Mouse (Mus musculus): Measurements from ENCODE around the gene Nup210. TPM values are rescaled to one million over a fixed set of nuclear protein-coding genes. Genes with fewer than 3 reads are reported as not detected.
"Not testable (repeated sequence)": the region's sequence is repeated elsewhere in the genome, so short reads cannot be mapped to it uniquely, and the experiment has no call there.

Nup210 gene
- total RNA-seq, 2 experiments from 2014 or later, result 123 to 124 TPM

DNA sequence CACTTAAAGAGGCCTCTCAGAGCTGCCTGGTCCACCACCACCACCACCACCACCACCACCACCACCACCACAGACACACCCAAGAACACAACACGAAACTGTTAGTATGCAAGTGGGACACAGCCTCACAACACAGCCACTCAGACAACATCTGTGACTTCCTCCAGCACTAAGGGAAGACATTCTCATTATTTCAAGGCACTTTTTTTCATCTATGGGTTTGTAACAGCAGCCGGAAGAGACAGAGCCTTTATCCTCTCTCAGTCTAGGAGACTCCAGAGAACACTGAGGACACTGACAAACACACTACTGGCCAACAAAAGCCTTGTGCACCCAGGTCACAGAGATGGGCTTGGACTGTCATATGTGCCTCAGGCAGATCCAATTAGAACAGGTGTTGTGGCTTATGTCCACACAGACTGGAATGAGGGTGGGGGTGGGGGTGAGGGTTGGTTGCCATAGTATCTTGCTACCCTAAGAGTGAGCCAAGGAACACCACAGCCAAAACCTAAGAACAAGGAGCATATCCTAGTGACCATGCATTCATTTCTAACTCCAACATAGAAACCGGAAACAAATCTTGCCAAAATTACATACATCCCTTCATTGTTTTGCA is 8.2 kb downstream of the Nup210 start:
- ATAC-seq (ENCODE audit: poor library complexity, severe bottlenecking), result no peak

DNA sequence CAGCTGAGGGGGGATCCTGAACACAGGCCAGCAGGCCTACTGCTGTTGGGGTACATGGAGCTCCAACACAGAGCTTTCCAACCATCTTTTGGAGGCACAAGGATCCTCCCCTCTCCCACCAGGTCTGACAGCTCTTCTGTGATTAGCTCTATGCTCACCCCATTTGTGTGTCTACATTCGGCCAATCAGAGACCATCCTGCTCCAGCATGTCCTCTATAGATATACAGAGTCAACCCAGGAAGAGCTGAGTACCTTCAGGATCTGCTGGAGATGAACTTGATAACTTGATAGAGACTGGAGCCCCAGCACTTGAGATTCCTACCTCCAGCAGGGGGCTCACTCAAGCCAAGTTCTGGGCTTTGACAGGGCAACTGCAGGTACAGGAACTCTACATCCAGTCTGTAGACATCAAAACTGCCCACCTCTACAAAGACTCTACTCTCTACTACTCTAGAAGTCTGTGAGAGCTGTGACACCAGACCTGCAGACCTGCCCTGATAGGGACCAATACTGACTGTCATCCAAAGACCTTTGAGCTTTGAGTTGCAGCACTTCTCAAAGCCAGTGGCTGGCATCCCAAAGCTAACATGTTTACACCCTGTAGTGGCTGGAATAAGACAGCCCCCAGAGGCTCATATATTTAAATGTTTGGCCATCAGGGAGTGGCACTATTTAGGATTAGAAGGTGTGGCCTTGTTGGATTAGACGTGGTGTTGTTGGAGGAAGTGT is 11.1 kb downstream of the Nup210 start:
- ATAC-seq (ENCODE audit: poor library complexity, severe bottlenecking), result no peak

DNA sequence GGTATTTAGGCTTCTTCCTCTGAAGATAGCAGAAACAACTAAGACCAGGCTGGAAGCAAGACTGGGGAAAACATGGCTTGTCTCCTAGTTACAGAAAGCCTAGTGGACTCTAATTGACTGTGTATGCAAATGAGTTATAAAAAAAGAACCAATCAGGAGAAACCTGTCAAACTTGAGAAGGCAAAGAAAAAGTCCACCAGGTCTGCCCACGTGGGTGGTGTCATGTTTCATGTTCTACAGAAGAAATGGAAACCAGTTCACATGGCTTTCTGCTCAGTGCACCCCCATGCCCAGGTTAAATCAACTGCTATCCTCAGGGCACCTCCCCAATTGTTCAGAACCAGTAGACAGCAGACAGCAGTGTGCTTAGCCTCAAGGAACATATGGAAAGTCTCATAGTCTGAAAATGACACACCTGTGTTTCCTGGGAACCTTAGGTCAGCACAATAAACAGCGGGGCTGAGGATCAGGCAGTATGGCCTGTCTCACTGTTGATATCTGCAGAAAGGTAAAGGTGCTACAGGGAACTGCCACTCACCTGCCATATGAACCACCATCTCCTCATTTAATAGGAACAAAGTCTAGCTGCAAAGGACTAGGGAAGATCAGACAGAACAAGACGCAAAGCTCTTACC is 11.7 kb downstream of the Nup210 start:
- no peak for ATAC-seq (ENCODE audit: poor library complexity, severe bottlenecking)

DNA sequence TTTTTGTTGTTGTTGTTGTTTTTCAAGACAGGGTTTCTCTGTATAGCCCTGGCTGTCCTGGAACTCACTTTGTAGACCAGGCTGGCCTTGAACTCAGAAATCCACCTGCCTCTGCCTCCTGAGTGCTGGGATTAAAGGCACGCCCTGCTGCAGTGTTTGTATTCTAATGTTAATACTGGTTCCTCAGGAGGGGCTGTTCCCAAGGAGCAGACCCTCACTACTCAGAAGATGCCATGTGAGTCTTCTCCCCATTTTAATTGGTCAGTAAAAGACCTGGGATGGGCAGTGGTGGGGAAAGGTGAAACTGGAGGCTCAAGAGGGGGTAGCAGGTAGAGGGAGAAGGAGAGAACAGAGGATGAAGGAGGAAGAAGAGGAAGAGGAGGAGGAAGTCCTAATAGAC is 13.2 kb downstream of the Nup210 start:
- not testable (repeated sequence) for ATAC-seq (ENCODE audit: poor library complexity, severe bottlenecking)

DNA sequence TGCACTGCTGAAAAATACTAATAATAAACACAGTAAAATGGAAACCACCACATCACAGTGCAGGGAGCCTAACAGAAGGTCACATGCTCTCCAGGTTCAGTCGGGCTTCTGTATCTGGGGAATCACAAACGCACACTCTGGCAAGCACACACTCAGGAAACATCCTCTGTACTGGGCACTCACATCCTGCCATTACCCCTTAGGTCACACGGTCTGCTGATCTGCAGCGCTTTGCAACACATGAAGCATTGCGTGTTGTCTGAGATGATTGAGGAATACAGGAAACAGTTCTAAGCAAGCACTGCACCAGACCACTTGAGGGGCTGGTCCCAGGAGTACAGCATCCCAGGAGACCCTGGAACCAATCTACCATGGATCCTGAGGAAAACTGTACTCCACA is 16.0 kb downstream of the Nup210 start:
- ATAC-seq (ENCODE audit: poor library complexity, severe bottlenecking), result peak; percentile 91

DNA sequence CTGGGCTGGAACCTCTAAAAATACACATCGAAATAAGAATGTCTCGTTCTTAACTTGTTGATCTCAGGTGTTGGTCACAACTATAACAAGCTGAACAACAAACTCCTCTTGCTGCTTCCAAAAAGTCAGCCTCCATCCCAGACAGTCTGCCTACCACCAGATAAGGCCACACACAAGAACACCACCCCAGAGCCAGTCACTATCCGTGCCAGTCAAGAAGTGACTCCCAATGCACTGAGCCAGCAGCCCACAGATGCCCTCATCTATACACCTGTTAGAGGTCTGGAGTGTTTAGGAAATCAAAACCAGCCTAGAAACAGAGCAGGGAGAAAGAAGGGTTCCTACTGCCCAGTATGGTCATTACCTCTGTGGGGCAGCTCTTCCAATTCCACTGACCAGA is 18.8 kb downstream of the Nup210 start:
- ATAC-seq (ENCODE audit: poor library complexity, severe bottlenecking), result no peak

DNA sequence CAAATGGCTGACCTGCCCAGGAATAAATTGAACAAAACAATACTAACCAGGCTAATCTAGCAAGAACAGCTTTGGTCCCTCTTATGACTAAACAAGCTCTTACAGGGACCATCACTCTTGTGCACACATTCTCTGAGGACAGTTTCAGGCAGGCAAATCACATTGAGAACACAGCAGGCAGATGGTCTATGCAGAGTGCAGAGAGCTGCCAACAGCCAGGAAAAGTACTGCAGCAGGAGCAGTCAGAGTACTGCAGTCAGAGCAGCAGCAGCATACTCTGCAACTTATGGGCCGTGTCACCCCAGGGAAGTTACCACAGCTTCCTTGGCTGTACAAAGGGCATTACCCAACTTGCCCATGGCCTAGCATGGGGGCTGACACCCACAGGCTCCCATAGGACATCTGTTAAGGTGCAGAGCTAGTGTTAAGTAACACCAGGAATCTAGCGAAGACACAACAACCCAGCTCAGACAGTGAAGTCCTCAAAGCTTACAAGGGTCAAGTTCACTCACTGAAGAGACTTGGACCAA is 21.5 kb downstream of the Nup210 start:
- peak; percentile 79 for ATAC-seq (ENCODE audit: poor library complexity, severe bottlenecking)

DNA sequence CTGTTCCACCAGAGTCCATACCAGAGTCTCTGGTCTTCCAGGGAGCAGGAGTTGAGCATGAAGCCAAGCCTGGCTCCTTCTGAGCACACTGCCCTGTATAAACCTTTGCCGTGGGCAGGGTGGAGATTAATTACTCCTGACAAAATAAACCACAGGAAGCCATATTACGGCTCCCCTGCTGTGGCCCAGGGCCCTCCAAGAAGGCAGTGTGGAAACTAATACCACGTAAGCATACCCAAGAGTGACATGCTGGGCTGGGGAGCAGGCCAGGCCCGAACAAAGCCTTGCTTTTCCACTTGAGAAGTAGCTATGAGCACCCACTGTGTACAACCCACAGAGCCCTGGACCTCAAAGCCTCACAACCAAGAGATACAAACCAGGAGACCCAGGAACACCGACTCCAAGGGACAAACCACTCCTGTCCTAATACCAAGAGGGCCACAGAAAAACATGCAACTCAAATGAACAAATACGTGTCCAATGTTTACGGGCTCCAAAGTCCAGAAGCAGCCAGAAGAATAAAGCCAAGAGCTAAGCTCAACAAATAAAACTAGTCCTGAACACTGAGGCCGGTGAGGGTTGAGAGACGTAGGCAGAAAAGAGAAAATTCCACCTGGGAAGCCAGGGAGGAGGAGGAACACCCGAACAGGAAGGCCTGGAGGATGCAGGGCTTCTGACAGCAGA is 24.3 kb downstream of the Nup210 start:
- ATAC-seq (ENCODE audit: poor library complexity, severe bottlenecking), result peak; percentile 20; the same call in 1 of the 2 replicates

DNA sequence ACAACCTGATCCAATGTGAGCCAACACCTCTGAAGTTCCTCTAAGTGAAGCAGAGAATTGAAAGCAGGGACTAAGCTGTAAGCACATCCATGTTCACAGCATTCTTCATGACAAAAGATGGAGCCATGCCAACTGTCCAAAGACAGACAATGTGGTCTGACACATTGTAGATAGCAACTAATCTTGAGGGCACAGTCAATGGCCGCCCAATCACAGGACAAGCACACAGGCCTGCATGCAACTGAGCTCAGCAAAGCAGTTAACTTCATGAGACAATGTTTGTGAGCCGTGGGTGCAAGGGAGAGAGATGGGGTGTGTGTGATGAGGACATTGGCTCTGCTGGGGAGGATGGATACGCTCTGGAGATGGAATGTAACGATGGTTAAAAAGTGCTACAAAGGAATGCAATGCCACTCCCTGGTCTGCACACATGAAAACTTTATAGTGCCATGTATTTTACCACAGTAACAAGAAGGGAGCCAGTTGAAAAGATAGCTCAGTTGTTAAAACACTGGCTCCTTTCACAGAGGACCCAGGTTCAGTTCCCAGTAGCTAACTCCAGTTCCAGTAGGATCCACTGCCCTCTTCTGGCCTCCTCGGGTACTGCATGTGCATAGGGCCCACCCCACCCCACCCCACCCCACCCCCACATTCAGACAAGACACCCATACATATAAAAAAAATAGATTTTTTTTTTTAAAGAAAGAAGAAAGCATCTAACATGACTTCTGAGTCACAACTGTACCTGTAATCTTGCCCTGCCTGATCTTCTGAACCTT is 31.3 kb downstream of the Nup210 start:
- peak; percentile 67 for ATAC-seq (ENCODE audit: poor library complexity, severe bottlenecking)

DNA sequence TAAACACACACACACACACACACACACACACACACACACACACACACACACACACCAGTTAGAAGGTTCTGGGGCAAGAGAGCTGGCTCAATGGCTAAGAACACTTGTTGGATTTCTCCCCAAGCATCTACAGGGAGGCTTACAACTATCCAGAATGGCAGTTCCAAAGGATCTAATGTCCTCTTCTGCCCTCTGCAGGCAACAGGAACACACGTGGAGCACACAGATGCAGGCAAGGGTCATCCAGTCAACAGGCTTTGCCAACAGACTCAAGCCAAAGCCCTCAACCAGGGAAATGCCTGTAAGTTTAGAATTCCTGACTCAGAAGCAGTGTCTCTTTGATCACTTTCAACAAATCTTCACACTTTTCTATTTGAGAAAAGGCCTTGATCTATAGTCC is 36.6 kb downstream of the Nup210 start:
- ATAC-seq (ENCODE audit: poor library complexity, severe bottlenecking), result no peak

DNA sequence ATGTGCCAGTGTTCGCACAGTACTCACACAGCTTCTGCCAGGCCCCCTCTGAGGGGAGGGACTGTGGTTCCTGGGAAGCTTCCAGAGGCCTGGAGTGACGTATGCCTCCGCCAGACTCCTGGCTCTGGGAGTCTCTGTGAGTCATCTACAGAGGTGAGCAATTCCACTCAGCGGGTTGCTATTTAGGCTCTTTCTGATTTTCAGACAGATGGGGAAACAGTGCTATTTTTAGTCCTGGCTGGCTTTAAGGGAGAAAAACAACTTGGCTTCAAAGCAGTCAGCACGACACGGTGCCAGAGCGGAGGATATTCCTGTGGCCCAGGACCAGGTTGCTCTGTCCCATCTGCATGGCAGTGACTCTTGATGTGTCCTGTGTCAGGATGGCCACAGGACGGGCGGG is 40.4 kb downstream of the Nup210 start:
- no peak for ATAC-seq (ENCODE audit: poor library complexity, severe bottlenecking)

DNA sequence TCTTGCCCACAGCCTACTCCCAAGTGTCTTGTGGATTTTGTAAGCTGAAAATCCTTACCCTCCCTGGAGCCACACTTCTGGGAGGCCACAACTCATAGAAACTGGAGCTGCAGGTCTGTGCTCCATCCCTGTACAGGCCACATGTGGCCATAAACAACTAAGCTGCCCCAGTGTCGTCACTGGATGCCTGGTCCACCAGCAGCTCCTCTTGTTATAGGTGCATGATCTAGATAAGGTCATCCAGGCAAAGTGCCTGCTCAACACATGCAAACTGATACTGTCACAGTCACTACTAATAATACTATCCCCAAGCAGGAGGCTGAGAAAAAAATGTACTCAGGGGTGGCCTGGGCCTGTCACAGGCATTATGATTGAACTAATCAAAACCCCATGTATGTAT is 48.1 kb downstream of the Nup210 start:
- no peak for ATAC-seq (ENCODE audit: poor library complexity, severe bottlenecking)

DNA sequence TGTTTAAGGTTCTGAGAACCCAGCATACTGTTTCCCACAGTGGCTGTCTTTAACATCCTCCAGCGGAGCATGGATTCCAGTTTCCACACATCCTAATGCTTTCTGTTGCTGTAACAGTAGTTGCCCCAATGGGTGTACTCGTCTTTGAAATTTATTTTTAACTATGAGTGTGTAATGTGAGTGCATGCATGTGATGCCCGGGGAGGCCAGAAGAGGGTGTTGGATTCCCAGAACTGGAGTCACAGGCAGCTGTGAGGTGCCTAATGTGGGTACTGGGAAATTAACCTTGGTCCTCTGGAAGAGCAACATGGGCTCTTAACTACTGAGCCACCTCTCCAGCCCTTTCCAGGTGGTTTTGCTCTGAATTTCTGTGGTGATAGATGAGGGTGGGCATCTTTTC is 49.6 kb downstream of the Nup210 start:
- no peak for ATAC-seq (ENCODE audit: poor library complexity, severe bottlenecking)

DNA sequence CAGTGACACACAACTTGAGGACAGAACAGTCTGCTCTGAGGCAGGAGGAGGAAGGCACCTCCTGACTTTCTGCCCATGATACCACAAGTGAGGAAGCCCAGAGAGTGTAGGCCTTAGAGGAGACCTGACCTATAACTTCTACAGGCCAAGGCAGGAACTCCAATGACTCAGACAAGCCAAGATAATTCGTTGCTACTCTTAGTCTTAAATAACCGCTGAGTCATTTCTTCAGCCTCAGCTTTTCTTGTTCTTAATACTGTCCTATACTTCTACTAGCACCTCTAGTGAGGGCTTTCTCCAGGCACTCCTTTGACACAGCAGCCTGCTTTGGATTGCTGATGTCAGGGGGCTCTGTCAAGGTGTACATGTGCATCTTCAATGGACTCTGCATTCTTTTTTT is 55.3 kb downstream of the Nup210 start:
- no peak for ATAC-seq (ENCODE audit: poor library complexity, severe bottlenecking)

DNA sequence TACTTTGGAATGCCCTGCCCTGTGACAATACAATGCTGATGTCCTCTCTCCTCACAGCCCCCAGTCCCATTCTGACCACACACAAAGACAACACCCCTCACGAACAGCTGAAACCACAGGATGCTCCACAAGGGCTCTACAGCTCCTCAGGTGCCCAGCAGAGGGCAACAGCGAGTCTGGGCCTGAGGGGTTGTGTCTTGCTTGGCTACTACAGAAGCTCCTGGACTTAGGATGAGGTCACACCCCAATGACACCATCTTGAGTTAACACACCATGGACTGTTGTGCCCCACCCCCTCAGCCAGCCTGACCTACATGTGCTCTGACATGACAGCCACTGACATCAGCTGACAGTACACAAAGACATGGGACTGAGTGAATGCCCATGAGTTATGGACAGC is 56.9 kb downstream of the Nup210 start:
- peak; percentile 87 for ATAC-seq (ENCODE audit: poor library complexity, severe bottlenecking)

DNA sequence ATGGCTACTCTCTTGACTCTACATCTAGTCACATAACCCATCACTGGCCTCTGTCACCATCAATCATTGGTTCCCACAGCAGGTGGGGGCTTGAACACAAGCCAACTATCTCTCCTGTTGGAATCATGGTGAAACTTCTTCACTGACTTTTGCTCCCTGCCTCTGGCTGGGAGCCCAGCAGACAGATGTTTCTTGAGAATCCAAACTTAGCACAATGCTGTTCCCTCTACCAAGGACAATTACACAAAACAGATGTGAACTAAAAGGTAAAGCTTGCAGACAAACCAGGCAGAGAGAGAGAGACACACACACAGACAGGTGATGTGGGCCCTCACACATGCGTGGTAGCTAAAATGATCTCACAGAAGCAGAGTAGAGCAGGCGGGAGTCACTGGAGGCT is 58.6 kb downstream of the Nup210 start:
- no peak for ATAC-seq (ENCODE audit: poor library complexity, severe bottlenecking)

DNA sequence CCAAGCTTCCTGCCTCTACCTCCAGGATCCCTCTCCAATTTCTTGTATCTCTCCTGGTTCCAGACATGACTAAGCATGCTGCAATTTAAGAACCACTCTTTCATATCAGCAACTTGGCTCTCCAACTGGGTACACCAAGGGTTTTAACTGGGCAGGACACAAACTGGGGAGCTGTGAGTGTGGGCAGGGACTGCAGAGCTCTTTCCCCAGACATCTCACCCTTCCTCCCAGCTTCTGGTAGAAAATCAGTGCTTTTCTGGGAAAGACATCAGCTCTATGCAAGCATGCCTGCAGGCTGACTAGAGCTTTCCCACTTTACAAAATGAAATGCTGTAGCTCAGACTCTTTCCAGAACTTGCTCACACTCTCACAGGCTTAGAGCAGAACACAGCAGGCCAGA is 60.3 kb downstream of the Nup210 start:
- ATAC-seq (ENCODE audit: poor library complexity, severe bottlenecking), result no peak

DNA sequence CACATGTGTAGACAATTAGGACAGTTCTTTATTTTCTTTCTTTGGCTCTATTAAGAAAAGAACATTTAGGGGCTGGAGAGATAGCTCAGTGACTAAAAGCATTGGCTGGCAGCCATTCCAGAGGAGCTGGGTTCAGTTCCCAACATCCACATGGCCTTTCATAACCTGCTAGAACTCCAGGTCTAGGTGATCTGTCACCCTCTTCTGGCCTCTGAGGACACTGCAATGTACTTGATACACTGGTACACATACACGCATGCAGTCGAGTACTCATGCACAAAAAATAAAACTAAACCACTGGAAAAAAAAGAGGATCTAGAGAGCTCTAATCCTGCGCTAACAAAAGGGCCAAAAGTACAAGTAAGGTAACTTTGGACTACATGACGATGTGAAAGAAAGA is 64.1 kb downstream of the Nup210 start:
- no peak for ATAC-seq (ENCODE audit: poor library complexity, severe bottlenecking)

DNA sequence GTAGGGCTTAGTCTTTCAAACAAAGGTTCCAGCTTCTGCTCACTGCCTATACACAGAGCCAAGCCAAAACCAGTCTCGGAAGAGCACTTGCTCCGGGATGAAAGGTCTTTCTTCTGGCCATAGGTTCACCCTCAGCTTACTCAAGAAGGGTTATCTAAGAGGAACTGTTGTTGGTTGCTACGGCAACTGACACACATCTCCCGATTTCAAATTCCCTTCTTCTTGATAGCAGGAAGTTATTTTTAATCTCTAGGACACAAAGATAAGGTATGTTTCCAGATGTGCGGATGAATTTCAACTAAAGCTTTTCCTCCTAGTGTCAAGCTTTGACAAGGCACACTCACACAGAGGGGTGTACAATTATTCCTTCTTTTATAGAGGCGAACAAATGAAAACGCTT is 68.6 kb downstream of the Nup210 start:
- ATAC-seq (ENCODE audit: poor library complexity, severe bottlenecking), result no peak

DNA sequence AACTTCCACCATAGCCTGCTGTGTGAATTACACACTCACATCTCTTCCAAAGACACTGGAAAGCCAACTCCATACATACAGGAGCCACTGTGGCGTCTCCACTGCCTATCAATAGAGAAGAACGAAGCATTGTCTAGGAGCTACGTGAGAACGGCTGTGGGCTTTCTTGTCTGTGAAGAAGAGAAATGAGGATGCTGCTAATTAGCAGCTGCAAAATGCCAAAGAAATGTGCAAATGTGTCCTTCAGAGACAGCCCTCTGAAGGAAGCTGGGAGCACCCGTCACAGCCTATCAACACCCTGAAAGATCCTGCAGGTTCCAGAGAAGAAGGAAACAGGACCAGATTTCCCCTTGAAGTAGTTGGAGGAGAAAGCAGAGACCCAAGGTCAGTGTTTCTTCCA is 69.2 kb downstream of the Nup210 start:
- ATAC-seq (ENCODE audit: poor library complexity, severe bottlenecking), result no peak

DNA sequence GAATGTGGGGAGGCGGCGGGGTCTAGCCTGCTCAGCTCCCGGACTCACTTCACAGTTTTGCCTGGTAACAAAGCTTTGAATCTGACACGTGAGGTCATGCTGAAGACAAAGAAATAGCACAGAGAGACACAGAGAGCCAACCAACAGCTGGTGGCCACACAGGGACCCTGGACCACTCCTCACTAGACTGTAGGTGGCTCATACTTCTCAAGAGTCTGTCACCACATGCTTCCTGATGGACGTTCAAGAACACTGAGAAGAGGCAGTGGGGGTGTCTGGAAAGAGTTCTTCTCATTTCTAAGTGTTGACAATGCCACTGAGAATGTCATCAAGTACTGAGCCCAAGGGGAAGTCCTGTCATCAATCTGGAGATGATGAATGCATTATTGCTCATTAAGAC is 70.4 kb downstream of the Nup210 start:
- ATAC-seq (ENCODE audit: poor library complexity, severe bottlenecking), result no peak
